Mouse (Mus musculus): ENCODE measurements around the gene Phf3.

DNA sequence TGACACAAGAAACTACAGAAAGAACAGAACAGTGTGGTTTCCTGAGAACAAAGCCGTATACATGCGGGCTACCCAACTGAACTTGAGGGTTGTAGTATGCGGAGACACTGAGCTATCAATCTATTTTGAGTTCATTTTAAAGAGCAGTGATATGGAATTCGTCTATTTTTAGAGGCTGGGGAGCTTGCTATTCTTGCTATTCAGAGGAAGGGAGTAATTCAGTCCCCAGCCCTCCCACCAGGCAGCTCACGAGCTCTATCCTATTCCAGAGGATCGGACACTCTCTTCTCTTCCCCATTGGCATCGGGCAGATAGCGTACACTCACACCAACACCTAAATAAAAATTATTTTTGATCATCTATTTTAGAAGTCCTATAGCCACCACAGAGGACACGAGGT is 87.1 kb downstream of the Phf3 start:
- TF ChIP-seq CTCF (IDR thresholded peaks at IDR 0.05; ENCODE audit: extremely low read depth, insufficient read depth, insufficient read length, insufficient replicate concordance) (no peak), POLR2A (IDR thresholded peaks at IDR 0.05; ENCODE audit: low read depth, low read length) (no peak)
